14 mouse cellular contexts compared by ENCODE assay signal in genomic region chr14:58300411-58300887, GRCm38 (mm10).
DNase-seq lines count a peak whose midpoint lies in the region; ATAC-seq and TF ChIP-seq lines count a peak whose summit lies in the region.
"Had no signal": no experiment of that assay in that cellular context is flagged by ENCODE, and none has a peak within 500 bp of the region (broad histone marks: within the 10 kb centered on the region; RNA-seq: fewer than 3 reads in every experiment).

No protein-coding gene starts in this region.

- 48% methylated on average over 10 of the region's 10 CpGs for WGBS in intestine, embryonic 15.5 days
- WGBS in intestine, postnatal 0 days = 53% methylated on average over 10 of the region's 10 CpGs
- 37% methylated on average over 10 of the region's 10 CpGs for WGBS in limb, embryonic 15.5 days

- H3K36me3 ChIP-seq in intestine, embryonic 15.5 days = no peaks in the 10 kb centered on the region
- no peaks in the 10 kb centered on the region for H3K36me3 ChIP-seq in intestine, postnatal 0 days (ENCODE audit: control insufficient read depth, insufficient read depth)
- no peaks in the 10 kb centered on the region for H3K36me3 ChIP-seq in limb, embryonic 15.5 days
- H3K36me3 ChIP-seq: midbrain, embryonic 10.5 days; neural tube, embryonic 13.5 days had no signal

- H3K9ac ChIP-seq in intestine, embryonic 15.5 days = no peak overlapping the region
- no peak overlapping the region for H3K9ac ChIP-seq in intestine, postnatal 0 days (ENCODE audit: low read depth, low read length)
- no peak overlapping the region for H3K9ac ChIP-seq in limb, embryonic 15.5 days
- H3K9ac ChIP-seq: neural tube, embryonic 13.5 days had no signal

- H3K4me1 ChIP-seq in intestine, embryonic 15.5 days (replicated peaks) = no peaks in the 10 kb centered on the region
- no peaks in the 10 kb centered on the region for H3K4me1 ChIP-seq in intestine, postnatal 0 days (replicated peaks; ENCODE audit: control insufficient read depth, insufficient read depth, low read length)
- peaks cover 12% of the 10 kb centered on the region for H3K4me1 ChIP-seq in limb, embryonic 15.5 days
- H3K4me1 ChIP-seq: midbrain, embryonic 10.5 days; neural tube, embryonic 13.5 days had no signal

- no peak for TF ChIP-seq CTCF in intestine, postnatal 0 days (IDR thresholded peaks at IDR 0.05; ENCODE audit: low read depth)

- H3K27me3 ChIP-seq in intestine, embryonic 15.5 days (replicated peaks) = no peaks in the 10 kb centered on the region
- H3K27me3 ChIP-seq in intestine, postnatal 0 days (replicated peaks; ENCODE audit: control insufficient read depth, insufficient read depth, low read length) = no peaks in the 10 kb centered on the region
- no peaks in the 10 kb centered on the region for H3K27me3 ChIP-seq in limb, embryonic 15.5 days
- H3K27me3 ChIP-seq: neural tube, embryonic 13.5 days had no signal

- H3K27ac ChIP-seq in intestine, embryonic 15.5 days = no peak overlapping the region; the same call in 1 of the 2 replicates
- no peak overlapping the region for H3K27ac ChIP-seq in intestine, postnatal 0 days (ENCODE audit: low read depth, low read length)
- peak overlapping the region; percentile 4; the same call in 1 of the 2 replicates for H3K27ac ChIP-seq in limb, embryonic 15.5 days
- H3K27ac ChIP-seq: hindbrain, postnatal 0 days; midbrain, embryonic 10.5 days; neural tube, embryonic 13.5 days had no signal

- H3K9me3 ChIP-seq in intestine, embryonic 15.5 days = no peaks in the 10 kb centered on the region
- H3K9me3 ChIP-seq in intestine, postnatal 0 days (ENCODE audit: control insufficient read depth) = no peaks in the 10 kb centered on the region
- no peaks in the 10 kb centered on the region for H3K9me3 ChIP-seq in limb, embryonic 15.5 days
- H3K9me3 ChIP-seq: midbrain, embryonic 10.5 days; neural tube, embryonic 13.5 days had no signal

- ATAC-seq in intestine, embryonic 15.5 days = peak; percentile 43
- no peak for ATAC-seq in intestine, postnatal 0 days
- ATAC-seq in limb, embryonic 15.5 days (ENCODE audit: insufficient number of reproducible peaks, low FRiP score, low TSS enrichment, low read depth) = peak; percentile 58; the same call in 1 of the 2 replicates
- ATAC-seq: CD4-positive, CD25-positive, alpha-beta regulatory T cell, adult 4 months; hindbrain, postnatal 0 days had no signal

- H3K4me2 ChIP-seq in intestine, embryonic 15.5 days (replicated peaks) = no peak overlapping the region
- no peak overlapping the region for H3K4me2 ChIP-seq in intestine, postnatal 0 days (replicated peaks; ENCODE audit: low read depth)
- H3K4me2 ChIP-seq in limb, embryonic 15.5 days = no peak overlapping the region
- H3K4me2 ChIP-seq: neural tube, embryonic 13.5 days had no signal

- no peak overlapping the region for H3K4me3 ChIP-seq in intestine, embryonic 15.5 days (replicated peaks)
- no peak overlapping the region for H3K4me3 ChIP-seq in intestine, postnatal 0 days (ENCODE audit: low read depth, low read length)
- H3K4me3 ChIP-seq in limb, embryonic 15.5 days = no peak overlapping the region
- H3K4me3 ChIP-seq: midbrain, embryonic 10.5 days; neural tube, embryonic 13.5 days had no signal

- peak; percentile 13 for DNase-seq in urinary bladder, postnatal 14 days (ENCODE audit: low spot score)
- DNase-seq in urinary bladder, adult 2 months (ENCODE audit: low spot score) = no peak
- no peak for DNase-seq in adipocyte (ENCODE audit: low spot score)
- no peak for DNase-seq in retina, postnatal 1 day
- no peak for DNase-seq in gastrocnemius, postnatal 10 days
- DNase-seq: gastrocnemius, postnatal 36 days; right cerebral cortex, postnatal 4 days had no signal
